Mouse (Mus musculus) E14TG2a.4 (cell line): Measurements from ENCODE around the gene Rftn2.

ENCODE experiments used
- H3K27me3 ChIP-seq: 2 replicates; pipeline ENCODE4 v1.6.1; 2014; ENCODE audit warnings: low read length, control low read depth; ENCODE audit not compliant: insufficient read depth
- H3K36me3 ChIP-seq: 2 replicates; pipeline ENCODE4 v1.6.1; 2014; ENCODE audit warnings: low read length, control low read depth; ENCODE audit not compliant: insufficient read depth
- H3K4me1 ChIP-seq: replicated peaks from 2 replicates; pipeline ENCODE4 v1.6.1; 2014; ENCODE audit warnings: low read depth, low read length, control low read depth
- H3K4me3 ChIP-seq: replicated peaks from 2 replicates; pipeline ENCODE4 v1.5.1; 2014; ENCODE audit warnings: mild to moderate bottlenecking, low read length
- H3K9me3 ChIP-seq: 2 replicates; pipeline ENCODE4 v1.6.1; 2014; ENCODE audit warnings: low read length, control low read depth
- CTCF ChIP-seq: conservative IDR thresholded peaks from 2 replicates; pipeline ENCODE4 v1.5.1; 2014; ENCODE audit warnings: low read length
- NANOG ChIP-seq: IDR thresholded peaks from 2 replicates; pipeline ENCODE4 v1.6.1; 2014; ENCODE audit warnings: borderline replicate concordance, low read length, mixed read lengths
- POU5F1 ChIP-seq: IDR thresholded peaks from 2 replicates; pipeline ENCODE4 v1.6.1; 2014; ENCODE audit warnings: low read length, borderline replicate concordance

The Rftn2 gene

DNA sequence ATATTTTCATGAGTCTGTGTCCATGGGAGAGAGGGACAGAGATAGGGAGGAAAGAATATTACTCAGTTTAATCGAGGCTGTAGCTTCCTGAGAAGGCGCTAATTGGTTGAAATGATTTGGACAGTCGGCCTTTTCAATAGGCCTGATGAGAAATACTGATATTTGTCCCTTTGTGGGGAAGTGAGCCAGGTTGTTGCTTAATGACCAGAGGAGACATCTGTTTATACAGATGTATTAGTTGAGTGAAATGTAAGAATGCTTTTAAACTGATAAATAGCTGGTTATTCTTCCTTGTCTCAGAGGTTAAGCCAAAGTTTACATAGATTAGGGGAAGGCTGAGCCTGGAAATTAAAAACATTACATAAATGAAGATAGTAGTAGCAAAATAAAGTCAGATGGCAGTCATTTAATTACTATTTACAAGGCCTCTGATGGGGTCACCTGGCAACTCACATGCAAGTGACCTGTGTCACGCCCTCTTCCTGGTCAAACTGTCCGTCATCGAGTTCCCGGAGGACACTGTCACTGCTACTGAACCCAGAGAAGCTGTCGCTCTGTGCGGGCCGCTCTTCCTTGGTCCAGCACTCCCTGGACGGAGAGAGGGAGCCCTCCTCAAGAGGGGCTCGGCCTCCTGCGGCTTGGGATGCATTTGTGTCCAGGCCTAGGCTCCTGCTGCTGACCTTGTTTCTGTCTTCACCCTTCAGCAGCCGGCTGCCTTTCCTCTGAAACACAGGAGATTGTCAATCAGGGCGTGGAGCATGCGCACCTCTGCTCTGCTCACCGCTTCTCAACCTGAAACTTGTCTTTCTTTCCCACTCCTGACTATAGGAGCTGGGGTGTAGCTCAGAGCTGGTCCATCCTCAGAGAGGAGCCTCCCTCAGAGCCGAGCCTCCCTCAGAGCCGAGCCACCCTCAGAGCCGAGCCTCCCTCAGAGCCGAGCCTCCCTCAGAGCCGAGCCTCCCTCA lies 54.9 kb downstream of the Rftn2 start:
- H3K27me3 ChIP-seq: no peaks in the 10 kb centered on the region
- H3K4me3 ChIP-seq: peak overlapping the region; percentile 60
- no peaks in the 10 kb centered on the region for H3K36me3 ChIP-seq
- H3K4me1 ChIP-seq: peaks cover 12% of the 10 kb centered on the region
- H3K9me3 ChIP-seq: peaks cover 10% of the 10 kb centered on the region; the same call in 1 of the 2 replicates
- no peak for TF ChIP-seq POU5F1
- no peak for TF ChIP-seq NANOG
- TF ChIP-seq CTCF: no peak

DNA sequence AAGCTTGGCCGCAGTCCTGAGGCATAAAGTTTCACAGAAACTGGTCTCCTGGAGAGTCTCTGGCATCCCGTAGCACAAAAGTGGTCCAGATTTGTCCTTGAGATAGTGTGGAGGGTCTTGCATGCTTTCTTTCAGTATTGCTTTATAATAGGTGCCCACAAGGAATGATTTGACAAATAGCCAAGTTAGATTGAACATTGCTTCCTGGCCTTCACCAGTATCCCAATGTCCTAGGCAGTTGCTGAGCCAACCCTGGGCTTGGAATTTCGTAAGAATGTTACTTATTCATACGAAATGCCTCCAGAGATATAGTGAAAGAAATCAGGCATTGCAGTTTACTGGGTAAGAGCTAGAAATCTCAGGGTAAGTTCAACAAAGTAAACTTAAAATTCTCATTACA lies 58.0 kb downstream of the Rftn2 start:
- Histone ChIP-seq H3K4me1 (peaks cover 26% of the 10 kb centered on the region), H3K36me3 (no peaks in the 10 kb centered on the region), H3K27me3 (no peaks in the 10 kb centered on the region), H3K4me3 (no peak overlapping the region), H3K9me3 (peaks cover 10% of the 10 kb centered on the region; the same call in 1 of the 2 replicates)
- TF ChIP-seq CTCF: no peak
- no peak for TF ChIP-seq NANOG
- TF ChIP-seq POU5F1: no peak

DNA sequence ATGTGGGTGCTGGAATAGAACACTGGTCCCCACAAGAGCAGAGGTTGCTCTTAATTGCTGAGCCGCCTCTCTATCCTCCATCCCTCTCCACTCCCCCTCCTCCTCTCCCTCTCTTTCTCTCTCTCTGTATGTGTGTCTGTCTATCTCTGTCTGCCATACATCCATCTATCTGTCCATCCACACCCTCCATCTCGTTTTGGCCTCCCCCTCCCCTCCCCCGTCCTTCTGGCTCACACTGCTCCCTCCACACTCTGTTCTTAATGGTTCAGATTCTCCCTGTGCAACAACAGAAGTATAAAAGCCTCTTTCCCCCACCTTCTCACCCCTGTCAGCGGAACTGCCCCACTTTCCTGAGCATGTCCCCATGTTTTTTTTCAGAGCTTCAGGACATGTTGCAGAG lies 59.0 kb downstream of the Rftn2 start:
- Histone ChIP-seq H3K9me3 (0 out of 2 replicates have a peak, but pooled peaks cover 6% of the 10 kb centered on the region), H3K4me1 (peaks cover 36% of the 10 kb centered on the region), H3K36me3 (no peaks in the 10 kb centered on the region), H3K27me3 (no peaks in the 10 kb centered on the region), H3K4me3 (no peak overlapping the region)
- TF ChIP-seq CTCF: no peak
- TF ChIP-seq NANOG: no peak
- TF ChIP-seq POU5F1: no peak

DNA sequence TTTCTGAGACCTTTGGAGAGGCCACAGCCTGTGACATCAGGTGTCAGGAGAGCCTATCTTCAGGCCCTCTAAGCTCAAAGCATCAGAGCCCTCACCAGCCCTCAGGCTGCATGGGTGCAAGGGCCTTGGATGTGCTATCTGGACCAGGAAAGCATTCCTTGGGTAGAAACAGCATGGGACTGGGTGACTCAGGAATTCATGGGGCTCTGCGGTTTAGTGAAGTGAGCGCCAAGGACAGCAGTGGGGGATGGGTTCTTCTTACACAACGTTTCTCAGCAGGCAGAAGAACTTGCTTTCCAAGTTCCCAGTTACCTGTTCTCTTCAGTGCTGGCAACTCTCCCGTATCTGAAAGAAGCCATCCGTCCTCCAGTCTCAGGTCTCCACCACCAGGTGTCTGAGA lies 62.6 kb downstream of the Rftn2 start:
- H3K27me3 ChIP-seq: no peaks in the 10 kb centered on the region
- peaks cover 19% of the 10 kb centered on the region; the same call in 1 of the 2 replicates for H3K36me3 ChIP-seq
- H3K4me1 ChIP-seq: peaks cover 37% of the 10 kb centered on the region
- H3K4me3 ChIP-seq: 0 out of 2 replicates have a peak overlapping the region, but pooled peaks have one; percentile 1
- 0 out of 2 replicates have a peak, but pooled peaks cover 1% of the 10 kb centered on the region for H3K9me3 ChIP-seq
- TF ChIP-seq CTCF (no peak), POU5F1 (no peak), NANOG (no peak)

DNA sequence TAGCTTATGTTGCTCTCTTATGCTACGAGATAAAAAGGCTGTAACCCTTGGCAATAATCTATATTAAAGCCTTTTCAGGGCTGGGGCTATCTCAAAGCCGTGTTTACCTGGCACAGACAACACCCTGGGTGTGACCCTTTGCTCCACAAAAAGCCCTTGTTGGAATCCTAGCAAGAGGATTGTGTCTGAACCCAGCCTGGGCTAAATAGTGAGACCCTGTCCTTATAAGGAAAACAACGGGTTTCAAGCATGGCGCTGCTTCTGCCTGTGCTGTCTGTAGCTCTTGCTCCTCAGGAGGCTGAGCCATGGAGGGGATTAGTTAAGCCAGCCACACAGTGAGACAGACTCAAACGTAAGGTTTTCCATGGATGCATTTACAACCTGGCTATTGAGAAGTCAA lies 63.8 kb downstream of the Rftn2 start:
- no peaks in the 10 kb centered on the region for H3K27me3 ChIP-seq
- TF ChIP-seq CTCF (no peak), NANOG (no peak), POU5F1 (no peak)
- no peaks in the 10 kb centered on the region for H3K9me3 ChIP-seq

DNA sequence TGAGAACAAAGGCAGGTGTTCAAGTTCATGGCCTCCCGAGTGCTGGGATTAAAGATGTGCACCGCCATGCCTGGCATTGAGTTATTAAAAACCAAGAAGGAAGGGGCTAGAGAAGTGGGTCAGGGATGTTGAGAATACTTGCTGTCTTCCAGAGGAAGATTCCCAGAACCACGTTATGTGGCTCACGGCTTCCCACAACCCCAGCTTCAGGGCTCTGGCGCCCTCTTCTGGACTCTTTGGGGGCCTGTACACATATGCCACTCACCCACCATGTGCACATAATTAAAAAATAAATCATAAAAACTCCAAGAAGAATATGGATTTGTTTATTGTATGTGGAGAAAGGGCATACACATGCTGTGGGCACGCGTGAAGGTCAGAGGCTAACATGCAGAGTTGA lies 64.7 kb downstream of the Rftn2 start:
- Histone ChIP-seq H3K4me3 (no peak overlapping the region), H3K36me3 (peaks cover 40% of the 10 kb centered on the region), H3K9me3 (no peaks in the 10 kb centered on the region), H3K4me1 (peaks cover 37% of the 10 kb centered on the region), H3K27me3 (no peaks in the 10 kb centered on the region)
- TF ChIP-seq CTCF: peak; percentile 95
- TF ChIP-seq POU5F1: no peak

More for the DNA sequence above, 63.8 kb downstream of the Rftn2 start:
- peaks cover 37% of the 10 kb centered on the region for H3K4me1 ChIP-seq
- H3K36me3 ChIP-seq: peaks cover 31% of the 10 kb centered on the region
- H3K4me3 ChIP-seq: no peak overlapping the region

DNA sequence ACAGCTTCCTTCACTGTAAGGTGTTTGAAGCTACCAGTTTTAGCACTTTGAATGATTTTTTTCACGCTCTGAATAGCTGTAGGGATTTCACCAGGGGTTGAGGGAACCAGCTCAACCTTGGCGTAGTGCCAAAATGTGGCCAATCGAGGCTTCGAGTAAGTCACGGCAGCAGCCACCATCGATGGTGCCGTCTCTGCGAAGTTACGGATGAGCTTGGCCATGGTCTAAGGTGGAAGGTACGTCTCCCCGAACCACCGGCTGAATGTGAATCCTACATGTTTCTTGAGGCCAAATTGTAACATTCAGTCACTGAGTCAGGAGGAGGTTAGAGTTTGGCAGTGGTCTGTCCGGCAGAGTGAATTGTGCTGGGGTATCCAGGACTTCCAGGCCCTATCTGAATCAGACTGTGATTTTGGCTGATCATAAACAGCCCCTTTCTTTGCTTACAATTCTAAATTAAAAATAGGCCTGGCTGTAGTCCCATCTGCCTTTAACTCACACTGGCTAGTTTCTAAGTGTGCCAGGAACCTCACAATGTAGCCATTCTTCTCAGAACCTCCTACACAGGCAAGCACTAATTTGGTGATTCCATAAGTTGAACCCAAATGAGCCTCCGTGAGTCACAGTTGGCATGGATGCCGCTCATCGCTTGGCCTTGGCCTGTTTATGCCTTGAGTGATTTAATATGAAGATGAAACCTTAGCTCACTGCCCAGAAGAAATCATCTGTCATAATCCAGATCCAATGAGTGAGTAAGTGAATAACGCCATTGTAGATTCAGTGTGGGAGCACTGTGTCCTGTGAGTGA lies 65.5 kb downstream of the Rftn2 start:
- no peaks in the 10 kb centered on the region for H3K27me3 ChIP-seq
- TF ChIP-seq NANOG: no peak
- TF ChIP-seq POU5F1: no peak
- no peak for TF ChIP-seq CTCF
- peaks cover 49% of the 10 kb centered on the region for H3K36me3 ChIP-seq
- H3K4me3 ChIP-seq: no peak overlapping the region
- H3K4me1 ChIP-seq: peaks cover 37% of the 10 kb centered on the region
- no peaks in the 10 kb centered on the region for H3K9me3 ChIP-seq

DNA sequence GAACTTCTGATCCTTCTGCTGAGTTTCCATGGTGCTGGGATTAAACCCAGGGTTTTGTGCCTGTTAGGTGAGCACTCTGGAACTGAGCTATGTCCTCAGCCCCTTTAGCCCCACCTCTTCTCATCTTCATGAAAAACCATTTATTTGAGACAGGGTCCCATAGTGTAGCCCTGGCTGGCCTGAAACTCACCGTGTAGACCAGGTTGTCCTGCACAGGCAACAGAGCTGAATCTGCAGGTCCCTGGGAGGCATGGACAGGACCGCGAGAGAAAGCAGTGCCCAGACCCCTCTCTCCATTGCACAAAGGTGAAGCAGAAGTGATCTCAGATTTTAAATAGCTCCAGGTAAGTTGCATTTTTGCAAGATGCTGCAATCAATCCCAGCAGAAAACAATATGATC lies 66.4 kb downstream of the Rftn2 start:
- H3K4me3 ChIP-seq: no peak overlapping the region
- peaks cover 57% of the 10 kb centered on the region for H3K36me3 ChIP-seq
- no peak for TF ChIP-seq CTCF
- TF ChIP-seq POU5F1: no peak
- TF ChIP-seq NANOG: no peak
- H3K9me3 ChIP-seq: no peaks in the 10 kb centered on the region
- H3K4me1 ChIP-seq: peaks cover 36% of the 10 kb centered on the region
- no peaks in the 10 kb centered on the region for H3K27me3 ChIP-seq

DNA sequence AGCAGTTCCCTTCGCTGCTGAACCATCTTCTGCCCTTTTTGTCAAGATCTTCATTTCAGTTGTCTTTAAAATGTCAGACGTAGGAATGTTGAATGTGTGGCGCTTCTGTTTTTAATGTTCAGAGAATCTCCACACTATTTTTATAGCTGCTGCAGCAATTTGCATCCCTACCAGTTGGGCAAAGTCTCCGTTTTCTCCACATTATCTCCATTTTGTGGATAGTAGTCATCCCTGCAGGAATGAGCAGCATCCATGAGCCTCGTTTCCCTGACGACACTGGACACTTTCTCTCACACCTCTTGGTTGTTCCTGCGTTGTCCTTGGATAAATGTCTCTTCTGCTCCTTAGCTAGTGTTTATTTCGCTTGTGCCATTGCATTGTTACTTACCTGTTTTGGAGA lies 67.8 kb downstream of the Rftn2 start:
- Histone ChIP-seq H3K4me1 (peaks cover 22% of the 10 kb centered on the region), H3K9me3 (no peaks in the 10 kb centered on the region), H3K4me3 (no peak overlapping the region), H3K36me3 (peaks cover 70% of the 10 kb centered on the region), H3K27me3 (no peaks in the 10 kb centered on the region)
- TF ChIP-seq CTCF: no peak
- no peak for TF ChIP-seq NANOG
- no peak for TF ChIP-seq POU5F1
